Mouse (Mus musculus): ENCODE measurements around the gene Usp3. TPM values are rescaled to one million over a fixed set of nuclear protein-coding genes. Genes with fewer than 3 reads are reported as not detected.
A peak's percentile ranks its signal among the peaks of the same experiment; 100 is the strongest.

Usp3 gene
- polyA plus RNA-seq, 1 experiment from 2014 or later = 104 TPM

- Histone ChIP-seq H3K4me3 (ENCODE audit: low read depth, low read length) (no peak overlapping the region), H3K36me3 (ENCODE audit: control insufficient read depth, insufficient read depth, low read length) (no peaks in the 10 kb centered on the region), H3K9ac (ENCODE audit: low read length) (no peak overlapping the region; the same call in 1 of the 2 replicates), H3K9me3 (ENCODE audit: control insufficient read depth, low read length) (no peaks in the 10 kb centered on the region), H3K4me1 (ENCODE audit: control insufficient read depth, insufficient read depth, low read length) (peaks cover 6% of the 10 kb centered on the region; the same call in 1 of the 2 replicates), H3K27me3 (ENCODE audit: control insufficient read depth, insufficient read depth, low read length) (peaks cover 2% of the 10 kb centered on the region; the same call in 1 of the 2 replicates), H3K4me2 (no peak overlapping the region), H3K27ac (ENCODE audit: low read depth, low read length) (no peak overlapping the region)
- ATAC-seq (ENCODE audit: low FRiP score) (no peak), DNase-seq (ENCODE audit: low spot score, missing footprints) (no peak)
- 7% methylated on average over 7 of the region's 7 CpGs for WGBS
Measured at GRCm38 (mm10) chr9:66597480-66598215, 4.7 kb upstream of the Usp3 start.

- Histone ChIP-seq H3K4me3 (ENCODE audit: low read depth, low read length) (no peak overlapping the region), H3K4me2 (no peak overlapping the region), H3K9ac (ENCODE audit: low read length) (no peak overlapping the region), H3K27ac (ENCODE audit: low read depth, low read length) (no peak overlapping the region), H3K9me3 (ENCODE audit: control insufficient read depth, low read length) (no peaks in the 10 kb centered on the region), H3K27me3 (ENCODE audit: control insufficient read depth, insufficient read depth, low read length) (peaks cover 2% of the 10 kb centered on the region; the same call in 1 of the 2 replicates), H3K4me1 (ENCODE audit: control insufficient read depth, insufficient read depth, low read length) (peaks cover 6% of the 10 kb centered on the region; the same call in 1 of the 2 replicates), H3K36me3 (ENCODE audit: control insufficient read depth, insufficient read depth, low read length) (no peaks in the 10 kb centered on the region)
- no peak for DNase-seq (ENCODE audit: low spot score, missing footprints)
- 21% methylated on average over 6 of the region's 6 CpGs for WGBS
- no peak for ATAC-seq (ENCODE audit: low FRiP score)
Measured at GRCm38 (mm10) chr9:66597076-66597475, 4.1 kb upstream of the Usp3 start.

- Histone ChIP-seq H3K9ac (ENCODE audit: low read length) (no peak overlapping the region), H3K4me3 (ENCODE audit: low read depth, low read length) (no peak overlapping the region), H3K9me3 (ENCODE audit: control insufficient read depth, low read length) (no peaks in the 10 kb centered on the region), H3K4me1 (ENCODE audit: control insufficient read depth, insufficient read depth, low read length) (peaks cover 12% of the 10 kb centered on the region), H3K27me3 (ENCODE audit: control insufficient read depth, insufficient read depth, low read length) (peaks cover 2% of the 10 kb centered on the region; the same call in 1 of the 2 replicates), H3K36me3 (ENCODE audit: control insufficient read depth, insufficient read depth, low read length) (no peaks in the 10 kb centered on the region), H3K27ac (ENCODE audit: low read depth, low read length) (no peak overlapping the region), H3K4me2 (no peak overlapping the region)
- ATAC-seq (ENCODE audit: low FRiP score) (no peak), DNase-seq (ENCODE audit: low spot score, missing footprints) (no peak)
- WGBS = 59% methylated on average over 5 of the region's 5 CpGs
Measured at GRCm38 (mm10) chr9:66595722-66596675, 3.1 kb upstream of the Usp3 start.

- Histone ChIP-seq H3K9ac (ENCODE audit: low read length) (no peak overlapping the region), H3K4me2 (no peak overlapping the region), H3K4me3 (ENCODE audit: low read depth, low read length) (no peak overlapping the region), H3K4me1 (ENCODE audit: control insufficient read depth, insufficient read depth, low read length) (peaks cover 18% of the 10 kb centered on the region), H3K27me3 (ENCODE audit: control insufficient read depth, insufficient read depth, low read length) (peaks cover 2% of the 10 kb centered on the region; the same call in 1 of the 2 replicates), H3K9me3 (ENCODE audit: control insufficient read depth, low read length) (no peaks in the 10 kb centered on the region), H3K36me3 (ENCODE audit: control insufficient read depth, insufficient read depth, low read length) (no peaks in the 10 kb centered on the region), H3K27ac (ENCODE audit: low read depth, low read length) (no peak overlapping the region)
- DNase-seq (ENCODE audit: low spot score, missing footprints) (no peak), ATAC-seq (ENCODE audit: low FRiP score) (no peak)
- WGBS = 76% methylated on average over 3 of the region's 3 CpGs
Measured at GRCm38 (mm10) chr9:66594061-66594460, 1.1 kb upstream of the Usp3 start.

- Histone ChIP-seq H3K27me3 (ENCODE audit: control insufficient read depth, insufficient read depth, low read length) (peaks cover 2% of the 10 kb centered on the region; the same call in 1 of the 2 replicates), H3K36me3 (ENCODE audit: control insufficient read depth, insufficient read depth, low read length) (no peaks in the 10 kb centered on the region), H3K4me2 (peak overlapping the region; percentile 71), H3K9ac (ENCODE audit: low read length) (peak overlapping the region; percentile 47; the same call in 1 of the 2 replicates), H3K4me3 (ENCODE audit: low read depth, low read length) (peak overlapping the region; percentile 97), H3K9me3 (ENCODE audit: control insufficient read depth, low read length) (no peaks in the 10 kb centered on the region), H3K27ac (ENCODE audit: low read depth, low read length) (no peak overlapping the region), H3K4me1 (ENCODE audit: control insufficient read depth, insufficient read depth, low read length) (peaks cover 18% of the 10 kb centered on the region)
- DNase-seq (ENCODE audit: low spot score, missing footprints) = no peak
- WGBS = 7% methylated on average over 12 of the region's 12 CpGs
- ATAC-seq (ENCODE audit: low FRiP score) = no peak
Measured at GRCm38 (mm10) chr9:66593613-66593969, 649 bp upstream of the Usp3 start.

- WGBS = under 1% methylated on average over 62 of the region's 83 CpGs
- peak; percentile 65 for ATAC-seq (ENCODE audit: low FRiP score)
Measured at GRCm38 (mm10) chr9:66591851-66592645, 894 bp downstream of the Usp3 start.

GRCm38 (mm10) chr9:66590051-66590450 lies 2.9 kb downstream of the Usp3 start:
- no peak overlapping the region for H3K4me3 ChIP-seq (ENCODE audit: low read depth, low read length)
- WGBS = 64% methylated on average over 2 of the region's 2 CpGs
- H3K9ac ChIP-seq (ENCODE audit: low read length) = 0 out of 2 replicates have a peak overlapping the region, but pooled peaks have one; percentile 20
- no peaks in the 10 kb centered on the region for H3K36me3 ChIP-seq (ENCODE audit: control insufficient read depth, insufficient read depth, low read length)
- peaks cover 2% of the 10 kb centered on the region; the same call in 1 of the 2 replicates for H3K27me3 ChIP-seq (ENCODE audit: control insufficient read depth, insufficient read depth, low read length)
- peaks cover 23% of the 10 kb centered on the region for H3K4me1 ChIP-seq (ENCODE audit: control insufficient read depth, insufficient read depth, low read length)
- no peak overlapping the region for H3K27ac ChIP-seq (ENCODE audit: low read depth, low read length)
- H3K9me3 ChIP-seq (ENCODE audit: control insufficient read depth, low read length) = no peaks in the 10 kb centered on the region
- peak overlapping the region; percentile 24 for H3K4me2 ChIP-seq
- ATAC-seq (ENCODE audit: low FRiP score) (no peak), DNase-seq (ENCODE audit: low spot score, missing footprints) (no peak)

More at GRCm38 (mm10) chr9:66591851-66592645, 894 bp downstream of the Usp3 start:
- Histone ChIP-seq H3K27ac (ENCODE audit: low read depth, low read length) (peak overlapping the region; percentile 92), H3K4me2 (peak overlapping the region; percentile 71), H3K27me3 (ENCODE audit: control insufficient read depth, insufficient read depth, low read length) (peaks cover 2% of the 10 kb centered on the region; the same call in 1 of the 2 replicates), H3K4me3 (ENCODE audit: low read depth, low read length) (peak overlapping the region; percentile 97), H3K4me1 (ENCODE audit: control insufficient read depth, insufficient read depth, low read length) (peaks cover 21% of the 10 kb centered on the region), H3K36me3 (ENCODE audit: control insufficient read depth, insufficient read depth, low read length) (no peaks in the 10 kb centered on the region), H3K9ac (ENCODE audit: low read length) (peak overlapping the region; percentile 99), H3K9me3 (ENCODE audit: control insufficient read depth, low read length) (no peaks in the 10 kb centered on the region)
- DNase-seq (ENCODE audit: low spot score, missing footprints) = peak; percentile 96

- Histone ChIP-seq H3K9ac (ENCODE audit: low read length) (no peak overlapping the region), H3K27ac (ENCODE audit: low read depth, low read length) (no peak overlapping the region), H3K4me3 (ENCODE audit: low read depth, low read length) (no peak overlapping the region), H3K4me2 (no peak overlapping the region), H3K9me3 (ENCODE audit: control insufficient read depth, low read length) (no peaks in the 10 kb centered on the region), H3K4me1 (ENCODE audit: control insufficient read depth, insufficient read depth, low read length) (peaks cover 20% of the 10 kb centered on the region), H3K27me3 (ENCODE audit: control insufficient read depth, insufficient read depth, low read length) (no peaks in the 10 kb centered on the region), H3K36me3 (ENCODE audit: control insufficient read depth, insufficient read depth, low read length) (no peaks in the 10 kb centered on the region)
- ATAC-seq (ENCODE audit: low FRiP score) (no peak), DNase-seq (ENCODE audit: low spot score, missing footprints) (no peak)
- WGBS = 95% methylated on average over 1 of the region's 1 CpGs
Measured at GRCm38 (mm10) chr9:66587016-66587415, 5.9 kb downstream of the Usp3 start.

Measured in midbrain, embryonic 11.5 days (tissue).